Mouse (Mus musculus) intestine, embryonic 14.5 days (tissue): ENCODE data around the gene Spast. TPM values are rescaled to one million over a fixed set of nuclear protein-coding genes. Genes with fewer than 3 reads are reported as not detected.

ENCODE experiments used
- ATAC-seq: fragments of 200-750 bp; cut with Nextera tagmentation; replicated peaks from 2 replicates; pipeline ENCODE4 v1.8.0; 2017; ENCODE audit warnings: low read depth, moderate number of reproducible peaks, moderate TSS enrichment, moderate library complexity; ENCODE audit not compliant: low FRiP score, low TSS enrichment
- DNase-seq: peaks from one replicate; pipeline ENCODE4 v3.0.0-alpha.2; 2018; ENCODE audit warnings: low spot score
- H3K27ac ChIP-seq: fragments of 300-500 bp; sonication (generic); 2 replicates; pipeline ENCODE4 v1.5.1; 2014; ENCODE audit warnings: low read depth, mild to moderate bottlenecking, control low read depth
- H3K27me3 ChIP-seq: fragments of 300-500 bp; sonication (generic); replicated peaks from 2 replicates; pipeline ENCODE4 v1.6.1; 2014; ENCODE audit warnings: low read length, control low read depth; ENCODE audit not compliant: control insufficient read depth, insufficient read depth
- H3K36me3 ChIP-seq: fragments of 300-500 bp; sonication (generic); 2 replicates; pipeline ENCODE4 v1.6.1; 2014; ENCODE audit warnings: low read length, control low read depth; ENCODE audit not compliant: control insufficient read depth, insufficient read depth
- H3K4me1 ChIP-seq: fragments of 300-500 bp; sonication (generic); replicated peaks from 2 replicates; pipeline ENCODE4 v1.6.1; 2014; ENCODE audit warnings: low read length, control low read depth, mixed read lengths; ENCODE audit not compliant: control insufficient read depth, insufficient read depth
- H3K4me2 ChIP-seq: fragments of 300-500 bp; sonication (generic); 2 replicates; pipeline ENCODE4 v1.6.1; 2014; ENCODE audit warnings: low read length
- H3K4me3 ChIP-seq: fragments of 300-500 bp; sonication (generic); 2 replicates; pipeline ENCODE4 v1.5.1; 2014; ENCODE audit warnings: low read depth, low read length, control low read depth, mixed read lengths
- H3K9ac ChIP-seq: fragments of 300-500 bp; sonication (generic); 2 replicates; pipeline ENCODE4 v1.6.1; 2014; ENCODE audit warnings: mild to moderate bottlenecking, low read length
- H3K9me3 ChIP-seq: fragments of 300-500 bp; sonication (generic); 2 replicates; pipeline ENCODE4 v1.6.1; 2016; ENCODE audit warnings: low read length, control low read depth; ENCODE audit not compliant: control insufficient read depth
- WGBS: fragments of 180-500 bp; shearing (Covaris S2); extraction: QIAGEN DNeasy Blood & Tissue Kit; methylation state at CpG from one replicate; pipeline ENCODE4 v1.1.7; 2014; 5-methylcytosine and 5-hydroxymethylcytosine counted together
- polyA plus RNA-seq: library from polyadenylated mRNA; unstranded; fragments of >200 nt; fragmentation: Nextera tagmentation; extraction: Ambion mirVana; gene quantifications from 2 replicates; pipeline ENCODE4 v1.2.1, GENCODE M21; 2014

The Spast gene
- polyA plus RNA-seq, 1 experiment from 2014 or later = 17.3 TPM

DNA sequence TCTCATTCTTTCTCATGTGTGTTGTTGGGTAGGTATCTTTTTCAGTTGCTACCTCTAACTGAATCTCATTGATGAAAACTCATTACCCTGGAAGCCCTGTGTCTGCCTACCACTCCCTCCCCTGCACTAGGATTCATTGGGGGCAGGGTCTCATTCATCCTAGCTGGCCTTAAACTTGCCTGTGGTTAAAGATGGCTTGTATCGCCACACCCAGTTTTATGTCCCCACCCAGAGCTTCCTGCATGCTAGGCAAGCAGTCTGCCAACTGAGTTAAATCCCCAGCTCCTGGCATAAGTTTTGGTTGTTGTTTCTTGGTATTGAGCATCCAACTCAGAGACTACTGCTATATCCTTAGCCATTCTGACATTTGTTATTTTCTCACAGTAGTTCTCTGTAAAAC, 24.8 kb downstream of the Spast start:
- H3K4me1 ChIP-seq = no peaks in the 10 kb centered on the region
- ATAC-seq (no peak), DNase-seq (no peak)
- WGBS = 90% methylated on average over 1 of the region's 1 CpGs
- H3K4me3 ChIP-seq = no peak overlapping the region
- H3K27ac ChIP-seq = no peak overlapping the region
- no peak overlapping the region for H3K4me2 ChIP-seq
- H3K36me3 ChIP-seq = peaks cover 50% of the 10 kb centered on the region
- no peaks in the 10 kb centered on the region for H3K9me3 ChIP-seq
- no peak overlapping the region for H3K9ac ChIP-seq
- H3K27me3 ChIP-seq = no peaks in the 10 kb centered on the region

DNA sequence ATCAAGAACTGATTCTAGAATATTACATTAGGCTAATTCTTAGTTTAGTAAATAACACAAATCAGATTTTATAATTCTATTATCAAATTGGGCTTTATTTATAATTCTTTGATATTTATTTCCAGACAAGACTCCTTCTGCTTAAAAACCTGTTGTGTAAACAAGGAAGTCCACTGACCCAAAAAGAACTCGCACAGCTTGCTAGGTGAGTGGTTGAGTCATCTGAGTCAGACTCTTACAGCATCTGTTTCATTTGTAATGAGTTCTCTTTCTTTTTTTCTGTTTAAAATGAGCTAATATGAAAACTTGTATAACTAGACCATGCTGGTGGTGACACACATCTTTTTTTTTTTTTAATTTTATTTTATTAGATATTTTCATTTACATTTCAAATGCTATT, 38.1 kb downstream of the Spast start:
- no peak overlapping the region for H3K27ac ChIP-seq
- no peaks in the 10 kb centered on the region for H3K9me3 ChIP-seq
- peaks cover 78% of the 10 kb centered on the region for H3K36me3 ChIP-seq
- 87% methylated on average over 1 of the region's 1 CpGs for WGBS
- H3K9ac ChIP-seq = no peak overlapping the region
- ATAC-seq (no peak), DNase-seq (no peak)
- H3K4me2 ChIP-seq = no peak overlapping the region
- H3K4me1 ChIP-seq = no peaks in the 10 kb centered on the region
- no peak overlapping the region for H3K4me3 ChIP-seq
- no peaks in the 10 kb centered on the region for H3K27me3 ChIP-seq

DNA sequence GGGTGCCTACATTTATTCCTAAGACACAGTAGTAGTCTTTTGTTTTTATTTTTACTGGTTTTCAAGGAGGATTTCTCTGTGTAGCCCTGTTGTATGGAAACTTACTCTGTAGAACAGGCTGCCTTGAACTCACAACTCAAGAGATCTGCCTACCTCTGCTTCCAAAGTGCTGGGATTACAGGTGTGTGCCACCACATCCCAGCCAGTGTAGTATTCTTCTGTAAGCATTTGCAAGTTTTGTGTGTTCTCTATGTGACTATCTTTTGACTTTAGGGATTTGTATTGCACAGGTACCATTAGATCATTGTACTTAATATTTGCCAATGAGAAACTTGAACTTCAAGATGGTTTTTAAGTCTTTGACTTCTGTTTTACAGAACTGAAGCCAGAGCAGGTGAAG, 47.9 kb downstream of the Spast start:
- H3K9ac ChIP-seq = no peak overlapping the region
- H3K4me2 ChIP-seq = no peak overlapping the region
- H3K4me3 ChIP-seq = no peak overlapping the region
- H3K4me1 ChIP-seq = no peaks in the 10 kb centered on the region
- H3K27me3 ChIP-seq = no peaks in the 10 kb centered on the region
- ATAC-seq (no peak), DNase-seq (no peak)
- H3K36me3 ChIP-seq = peaks cover 72% of the 10 kb centered on the region
- H3K9me3 ChIP-seq = no peaks in the 10 kb centered on the region
- H3K27ac ChIP-seq = no peak overlapping the region

DNA sequence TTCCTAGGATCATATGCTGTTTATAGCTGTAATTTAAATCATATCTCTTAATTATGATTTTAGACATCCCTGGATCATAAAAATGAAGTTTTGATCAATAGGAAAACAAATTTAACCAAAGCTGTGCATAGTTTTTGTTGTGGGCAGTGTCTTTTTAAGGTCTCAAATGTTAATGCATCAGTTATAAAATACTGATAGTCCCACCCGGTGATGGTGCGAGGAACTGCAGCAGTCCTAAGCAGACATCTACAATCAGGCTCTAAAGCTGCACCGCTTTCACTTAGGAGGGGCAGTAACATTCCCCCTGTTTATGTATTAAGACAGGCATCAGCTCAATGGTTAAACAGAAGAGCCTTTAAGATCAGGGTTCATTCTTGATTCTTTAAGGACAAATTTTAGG, 51.1 kb downstream of the Spast start:
- no peak for DNase-seq
- Histone ChIP-seq H3K36me3 (peaks cover 42% of the 10 kb centered on the region), H3K4me3 (no peak overlapping the region), H3K4me2 (no peak overlapping the region), H3K4me1 (no peaks in the 10 kb centered on the region), H3K27me3 (no peaks in the 10 kb centered on the region), H3K27ac (no peak overlapping the region), H3K9ac (no peak overlapping the region), H3K9me3 (no peaks in the 10 kb centered on the region)
- ATAC-seq = no peak
- 73% methylated on average over 3 of the region's 3 CpGs for WGBS

DNA sequence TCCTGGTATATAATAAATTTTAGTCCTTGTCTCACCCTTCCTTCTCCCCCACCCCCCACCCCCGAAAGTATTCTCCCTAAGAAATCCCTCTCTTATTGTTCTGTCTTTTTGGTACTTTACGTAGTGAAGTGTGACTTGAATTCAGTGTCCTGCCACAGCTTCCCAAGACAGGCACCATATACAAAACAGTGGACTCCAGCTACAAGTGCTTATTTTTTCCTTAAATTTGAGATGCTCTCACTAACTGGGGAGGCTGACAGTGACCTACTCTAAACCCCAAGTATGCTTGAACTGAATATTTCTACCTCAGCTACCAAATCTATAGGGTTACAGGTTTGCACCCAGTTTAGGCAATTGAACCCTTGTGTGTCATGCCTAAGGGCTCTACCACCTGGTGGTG, 55.6 kb downstream of the Spast start:
- ATAC-seq = no peak
- H3K36me3 ChIP-seq = peaks cover 6% of the 10 kb centered on the region
- H3K4me3 ChIP-seq = no peak overlapping the region
- no peaks in the 10 kb centered on the region for H3K9me3 ChIP-seq
- no peak for DNase-seq
- no peaks in the 10 kb centered on the region for H3K27me3 ChIP-seq
- 85% methylated on average over 2 of the region's 2 CpGs for WGBS
- H3K27ac ChIP-seq = no peak overlapping the region
- no peak overlapping the region for H3K9ac ChIP-seq
- H3K4me1 ChIP-seq = 0 out of 2 replicates have a peak, but pooled peaks cover 3% of the 10 kb centered on the region
- no peak overlapping the region; the same call in 1 of the 2 replicates for H3K4me2 ChIP-seq

DNA sequence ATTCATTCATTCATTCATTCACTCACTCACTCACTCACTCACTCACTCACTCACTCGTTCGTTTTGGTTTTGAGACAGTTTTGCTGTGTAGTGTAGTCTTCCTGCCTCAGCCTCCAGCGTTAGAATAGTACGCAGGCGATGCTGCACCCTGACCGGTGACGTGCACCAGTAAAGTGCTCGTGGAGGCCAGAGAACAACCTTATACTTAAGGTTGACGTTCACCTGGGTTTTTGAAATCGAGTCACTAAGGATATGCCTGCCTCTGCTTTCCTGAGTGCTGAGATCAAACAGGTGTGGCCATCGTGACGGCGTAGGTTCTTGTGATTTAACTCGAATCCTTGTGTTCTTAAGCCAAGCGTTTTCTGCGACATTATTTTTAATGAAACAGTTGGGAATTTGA, 56.1 kb downstream of the Spast start:
- H3K9ac ChIP-seq = peak overlapping the region; percentile 44
- H3K36me3 ChIP-seq = peaks cover 4% of the 10 kb centered on the region; the same call in 1 of the 2 replicates
- peak overlapping the region; percentile 69 for H3K4me2 ChIP-seq
- no peaks in the 10 kb centered on the region for H3K27me3 ChIP-seq
- peak overlapping the region; percentile 80; the same call in 1 of the 2 replicates for H3K27ac ChIP-seq
- no peaks in the 10 kb centered on the region for H3K9me3 ChIP-seq
- DNase-seq (peak; percentile 63), ATAC-seq (peak; percentile 48)
- H3K4me3 ChIP-seq = peak overlapping the region; percentile 72
- WGBS = 27% methylated on average over 16 of the region's 16 CpGs
- H3K4me1 ChIP-seq = 0 out of 2 replicates have a peak, but pooled peaks cover 3% of the 10 kb centered on the region

DNA sequence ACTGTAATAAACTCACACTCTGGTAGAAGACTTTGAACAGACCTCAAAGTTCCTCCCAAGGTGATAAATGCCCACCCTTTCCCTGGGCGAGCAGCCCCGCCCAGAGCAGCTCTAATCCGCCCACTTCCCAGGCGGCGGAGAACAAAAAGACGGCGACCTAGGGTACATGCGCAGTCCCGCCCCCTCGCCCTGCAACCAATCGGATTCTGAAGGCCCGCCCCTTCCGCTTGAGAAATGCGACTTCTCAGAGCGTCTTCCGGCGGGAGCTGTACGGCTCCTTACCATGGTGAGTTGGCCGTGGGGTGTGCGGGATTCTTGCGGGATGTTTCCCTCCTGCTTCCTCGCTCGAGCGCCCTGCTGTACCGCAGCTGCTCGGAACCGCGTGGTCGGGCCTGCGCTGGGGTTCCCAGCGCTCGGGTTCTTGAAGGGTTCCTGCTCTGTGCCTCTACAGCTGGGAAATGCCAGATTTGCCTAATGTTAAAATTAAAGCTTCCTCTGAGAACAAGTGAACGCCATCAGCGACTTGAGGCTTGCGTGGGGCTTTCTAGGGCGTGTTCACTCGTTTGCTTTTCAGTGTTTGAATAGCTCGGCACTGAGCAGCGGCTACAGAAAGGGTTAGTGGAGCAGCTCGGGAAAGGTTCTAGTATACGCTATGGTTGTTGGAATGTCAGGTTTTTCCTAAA, 56.7 kb downstream of the Spast start, which contains the start of gene Slc30a6:
Slc30a6 (plus strand) TSS at position 226 of the 683 bp plus-strand sequence.
- H3K27ac ChIP-seq = peak within 1 kb of the TSS; percentile 80
- peak within 1 kb of the TSS; percentile 69 for H3K4me2 ChIP-seq
- under 1% methylated on average over 41 of the region's 41 CpGs for WGBS
- peak within 1 kb of the TSS; percentile 72 for H3K4me3 ChIP-seq
- 0 out of 2 replicates have a peak, but pooled peaks cover 3% of the 10 kb centered on the region for H3K4me1 ChIP-seq
- H3K36me3 ChIP-seq = no peaks in the 10 kb centered on the region
- no peaks in the 10 kb centered on the region for H3K27me3 ChIP-seq
- H3K9me3 ChIP-seq = no peaks in the 10 kb centered on the region
- DNase-seq = peak; percentile 95
- peak within 1 kb of the TSS; percentile 78 for H3K9ac ChIP-seq
- ATAC-seq = peak; percentile 98

DNA sequence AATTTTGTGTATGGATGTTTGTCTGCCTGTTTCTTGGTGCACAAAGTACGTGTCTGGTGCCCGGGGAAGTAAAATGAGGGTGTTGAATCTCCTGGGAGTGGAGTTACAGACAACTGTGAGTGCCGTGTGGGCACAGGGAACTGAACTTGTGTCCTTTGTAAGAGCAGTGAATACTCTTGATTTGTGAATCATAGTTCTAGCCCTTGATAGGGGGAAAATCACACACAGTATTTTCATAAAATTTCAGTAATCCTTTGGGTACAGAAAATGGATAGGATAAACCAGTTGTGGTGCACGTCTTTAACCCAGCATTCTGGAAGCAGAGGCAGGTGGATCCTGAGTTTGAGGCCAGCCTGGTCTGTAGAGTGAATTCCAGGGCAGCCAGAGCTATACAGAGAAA, 58.0 kb downstream of the Spast start:
- Histone ChIP-seq H3K4me3 (peak overlapping the region; percentile 72; the same call in 1 of the 2 replicates), H3K27ac (no peak overlapping the region), H3K4me2 (peak overlapping the region; percentile 54), H3K4me1 (0 out of 2 replicates have a peak, but pooled peaks cover 3% of the 10 kb centered on the region), H3K27me3 (no peaks in the 10 kb centered on the region), H3K9me3 (no peaks in the 10 kb centered on the region), H3K36me3 (0 out of 2 replicates have a peak, but pooled peaks cover 6% of the 10 kb centered on the region), H3K9ac (peak overlapping the region; percentile 3; the same call in 1 of the 2 replicates)
- DNase-seq = no peak
- ATAC-seq = no peak
- WGBS = 74% methylated on average over 4 of the region's 4 CpGs

DNA sequence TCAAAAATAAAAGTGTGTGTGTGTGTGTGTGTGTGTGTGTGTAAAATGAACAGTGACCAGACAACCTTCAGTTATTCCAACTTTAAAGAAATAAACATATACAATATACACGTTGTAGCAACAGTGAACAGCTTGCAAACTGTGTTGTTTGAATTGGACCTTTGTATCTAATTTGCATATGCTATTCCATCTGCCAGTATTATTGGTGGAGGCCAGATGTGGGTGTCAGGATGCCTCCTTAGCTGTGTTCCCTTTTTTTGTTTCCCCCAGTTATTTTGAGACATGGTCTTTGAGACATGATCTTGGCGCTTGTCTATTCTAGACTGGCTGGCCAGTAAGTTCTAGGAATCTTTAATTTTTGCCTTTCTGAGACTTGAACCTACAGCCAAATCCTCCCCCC, 58.4 kb downstream of the Spast start:
- no peak overlapping the region for H3K27ac ChIP-seq
- peaks cover 10% of the 10 kb centered on the region; the same call in 1 of the 2 replicates for H3K36me3 ChIP-seq
- no peak overlapping the region for H3K4me3 ChIP-seq
- ATAC-seq (no peak), DNase-seq (no peak)
- no peak overlapping the region for H3K9ac ChIP-seq
- 85% methylated on average over 2 of the region's 2 CpGs for WGBS
- no peaks in the 10 kb centered on the region for H3K9me3 ChIP-seq
- H3K27me3 ChIP-seq = no peaks in the 10 kb centered on the region
- H3K4me1 ChIP-seq = 0 out of 2 replicates have a peak, but pooled peaks cover 3% of the 10 kb centered on the region
- no peak overlapping the region for H3K4me2 ChIP-seq
